Mouse (Mus musculus): ENCODE results near the gene Lsmem1. TPM values are rescaled to one million over a fixed set of nuclear protein-coding genes. Genes with fewer than 3 reads are reported as not detected.
A peak's percentile ranks its signal among the peaks of the same experiment; 100 is the strongest.

Lsmem1 gene
- polyA plus RNA-seq, 1 experiment from 2014 or later: not detected

- H3K4me3 ChIP-seq (ENCODE audit: low read depth, low read length): no peak overlapping the region
- DNase-seq (ENCODE audit: low spot score): no peak
- H3K4me2 ChIP-seq (ENCODE audit: low read length): no peak overlapping the region
- no peak overlapping the region for H3K9ac ChIP-seq (ENCODE audit: low read length)
- H3K36me3 ChIP-seq (ENCODE audit: control insufficient read depth, insufficient read depth, low read length): no peaks in the 10 kb centered on the region
- 64% methylated on average over 8 of the region's 8 CpGs for WGBS
- peaks cover under 1% of the 10 kb centered on the region; the same call in 1 of the 2 replicates for H3K27me3 ChIP-seq (replicated peaks; ENCODE audit: control insufficient read depth, insufficient read depth, low read length)
- no peaks in the 10 kb centered on the region for H3K9me3 ChIP-seq (ENCODE audit: control insufficient read depth, low read length)
- no peaks in the 10 kb centered on the region for H3K4me1 ChIP-seq (replicated peaks; ENCODE audit: control insufficient read depth, insufficient read depth, low read length)
- H3K27ac ChIP-seq (ENCODE audit: low read depth): no peak overlapping the region
- no peak for ATAC-seq (replicated peaks; ENCODE audit: low FRiP score, low TSS enrichment, low read depth)
These were observed 59.6 kb downstream of the Lsmem1 start for GRCm38 (mm10) chr12:40139484-40140245.

GRCm38 (mm10) chr12:40134529-40134928, 64.8 kb downstream of the Lsmem1 start:
- ATAC-seq (replicated peaks; ENCODE audit: low FRiP score, low TSS enrichment, low read depth): 0 out of 2 replicates have a peak, but pooled peaks have one; percentile 10
- no peak overlapping the region for H3K27ac ChIP-seq (ENCODE audit: low read depth)
- H3K4me2 ChIP-seq (ENCODE audit: low read length): peak overlapping the region; percentile 64
- 0 out of 2 replicates have a peak, but pooled peaks cover 2% of the 10 kb centered on the region for H3K4me1 ChIP-seq (replicated peaks; ENCODE audit: control insufficient read depth, insufficient read depth, low read length)
- no peak for DNase-seq (ENCODE audit: low spot score)
- 54% methylated on average over 11 of the region's 11 CpGs for WGBS
- peak overlapping the region; percentile 43; the same call in 1 of the 2 replicates for H3K4me3 ChIP-seq (ENCODE audit: low read depth, low read length)
- H3K9me3 ChIP-seq (ENCODE audit: control insufficient read depth, low read length): no peaks in the 10 kb centered on the region
- peaks cover 24% of the 10 kb centered on the region for H3K27me3 ChIP-seq (replicated peaks; ENCODE audit: control insufficient read depth, insufficient read depth, low read length)
- H3K36me3 ChIP-seq (ENCODE audit: control insufficient read depth, insufficient read depth, low read length): no peaks in the 10 kb centered on the region
- H3K9ac ChIP-seq (ENCODE audit: low read length): no peak overlapping the region

GRCm38 (mm10) chr12:40133573-40134271, 65.6 kb downstream of the Lsmem1 start, which contains the start of gene Scin:
TSS of gene Scin (minus strand) at chr12:40134228.
- peak within 1 kb of the TSS; percentile 43 for H3K4me3 ChIP-seq (ENCODE audit: low read depth, low read length)
- H3K27ac ChIP-seq (ENCODE audit: low read depth): no peak within 1 kb of the TSS
- H3K4me1 ChIP-seq (replicated peaks; ENCODE audit: control insufficient read depth, insufficient read depth, low read length): 0 out of 2 replicates have a peak, but pooled peaks cover 2% of the 10 kb centered on the region
- H3K9me3 ChIP-seq (ENCODE audit: control insufficient read depth, low read length): no peaks in the 10 kb centered on the region
- no peaks in the 10 kb centered on the region for H3K36me3 ChIP-seq (ENCODE audit: control insufficient read depth, insufficient read depth, low read length)
- H3K27me3 ChIP-seq (replicated peaks; ENCODE audit: control insufficient read depth, insufficient read depth, low read length): peaks cover 24% of the 10 kb centered on the region
- 1% methylated on average over 39 of the region's 39 CpGs for WGBS
- peak within 1 kb of the TSS; percentile 64 for H3K4me2 ChIP-seq (ENCODE audit: low read length)
- ATAC-seq (replicated peaks; ENCODE audit: low FRiP score, low TSS enrichment, low read depth) (peak; percentile 79), DNase-seq (ENCODE audit: low spot score) (peak; percentile 75)
- peak within 1 kb of the TSS; percentile 34 for H3K9ac ChIP-seq (ENCODE audit: low read length)

GRCm38 (mm10) chr12:40133194-40133572, 66.1 kb downstream of the Lsmem1 start:
- no peaks in the 10 kb centered on the region for H3K36me3 ChIP-seq (ENCODE audit: control insufficient read depth, insufficient read depth, low read length)
- WGBS: 14% methylated on average over 10 of the region's 10 CpGs
- DNase-seq (ENCODE audit: low spot score): no peak
- H3K9me3 ChIP-seq (ENCODE audit: control insufficient read depth, low read length): no peaks in the 10 kb centered on the region
- 0 out of 2 replicates have a peak, but pooled peaks cover 2% of the 10 kb centered on the region for H3K4me1 ChIP-seq (replicated peaks; ENCODE audit: control insufficient read depth, insufficient read depth, low read length)
- H3K27ac ChIP-seq (ENCODE audit: low read depth): no peak overlapping the region
- no peak overlapping the region for H3K9ac ChIP-seq (ENCODE audit: low read length)
- H3K4me2 ChIP-seq (ENCODE audit: low read length): peak overlapping the region; percentile 64
- no peak for ATAC-seq (replicated peaks; ENCODE audit: low FRiP score, low TSS enrichment, low read depth)
- H3K27me3 ChIP-seq (replicated peaks; ENCODE audit: control insufficient read depth, insufficient read depth, low read length): peaks cover 24% of the 10 kb centered on the region
- H3K4me3 ChIP-seq (ENCODE audit: low read depth, low read length): peak overlapping the region; percentile 43

MicroRNA genes within 50 kb of the gene (microRNA counts, 519-probe panel; counts per million panel counts)
- microRNA mmu-miR-1938: not detected

Small RNA genes lying within 50 kb of the gene (microRNA-seq; reads per million reads assigned to microRNA genes)
- gene Mir1938: 0.51 reads per million

Other genes with a start within 250 kb of the Lsmem1 start
- gene Arl4a, start 161.5 kb downstream of the Lsmem1 start, polyA plus RNA-seq (2014; fragmentation: Nextera tagmentation; extraction: Ambion mirVana): 53.6 and 57.7 TPM in 2 replicates
- 23.1 and 26.4 TPM in 2 replicates for gene Scin, start 65.3 kb downstream of the Lsmem1 start, polyA plus RNA-seq (2014; fragmentation: Nextera tagmentation; extraction: Ambion mirVana)
- gene Ifrd1, start 49.0 kb upstream of the Lsmem1 start, polyA plus RNA-seq (2014; fragmentation: Nextera tagmentation; extraction: Ambion mirVana): 101 and 103 TPM in 2 replicates
- gene Zfp277, start 246.4 kb upstream of the Lsmem1 start, polyA plus RNA-seq (2014; fragmentation: Nextera tagmentation; extraction: Ambion mirVana): 41.9 and 44.3 TPM in 2 replicates
- 10.6 and 12.1 TPM in 2 replicates for gene Dock4, start 246.5 kb upstream of the Lsmem1 start, polyA plus RNA-seq (2014; fragmentation: Nextera tagmentation; extraction: Ambion mirVana)